Mouse (Mus musculus) ovary, postnatal 10 days (tissue): ENCODE data around the gene Gm20388.
A peak's percentile ranks its signal among the peaks of the same experiment; 100 is the strongest.
"Not testable (repeated sequence)": the region's sequence is repeated elsewhere in the genome, so short reads cannot be mapped to it uniquely, and the experiment has no call there.

Source experiments
- DNase-seq: peaks from one replicate; pipeline ENCODE4 v3.0.0; 2022; ENCODE audit warnings: low spot score

Gene Gm20388

GRCm38 (mm10) chr8:123896774-123897173 is 3986.1 kb downstream of the Gm20388 start:
- no peak for DNase-seq

- DNase-seq = no peak
These were observed 3987.9 kb downstream of the Gm20388 start for GRCm38 (mm10) chr8:123898576-123898975.

GRCm38 (mm10) chr8:123899366-123899765 is 3988.7 kb downstream of the Gm20388 start:
- DNase-seq = no peak

GRCm38 (mm10) chr8:123902653-123903052 is 3992.0 kb downstream of the Gm20388 start:
- no peak for DNase-seq

GRCm38 (mm10) chr8:123907604-123908003 is 3997.0 kb downstream of the Gm20388 start:
- DNase-seq = no peak

GRCm38 (mm10) chr8:123912265-123912664 is 4001.6 kb downstream of the Gm20388 start:
- DNase-seq = no peak

- DNase-seq = no peak
These were observed 4004.0 kb downstream of the Gm20388 start for GRCm38 (mm10) chr8:123914635-123915034.

GRCm38 (mm10) chr8:123924719-123925118 is 4014.1 kb downstream of the Gm20388 start:
- DNase-seq = peak; percentile 20

- no peak for DNase-seq
These were observed 4015.0 kb downstream of the Gm20388 start for GRCm38 (mm10) chr8:123925671-123926070.

GRCm38 (mm10) chr8:123929026-123929425 is 4018.4 kb downstream of the Gm20388 start:
- no peak for DNase-seq

GRCm38 (mm10) chr8:123948942-123949685 is 4038.5 kb downstream of the Gm20388 start, which contains the start of gene Nup133:
Gene Nup133, minus strand, starts transcription at chr8:123949265.
- peak; percentile 98 for DNase-seq

GRCm38 (mm10) chr8:123949686-123949986 is 4039.0 kb downstream of the Gm20388 start:
- no peak for DNase-seq

- no peak for DNase-seq
These were observed 4039.6 kb downstream of the Gm20388 start for GRCm38 (mm10) chr8:123950077-123950802.

GRCm38 (mm10) chr8:123953686-123954085 is 4043.0 kb downstream of the Gm20388 start:
- no peak for DNase-seq

- DNase-seq = no peak
These were observed 4043.6 kb downstream of the Gm20388 start for GRCm38 (mm10) chr8:123954246-123954645.

- no peak for DNase-seq
These were observed 4047.5 kb downstream of the Gm20388 start for GRCm38 (mm10) chr8:123958130-123958529.

GRCm38 (mm10) chr8:123959473-123959872 is 4048.8 kb downstream of the Gm20388 start:
- no peak for DNase-seq

- no peak for DNase-seq
These were observed 4049.4 kb downstream of the Gm20388 start for GRCm38 (mm10) chr8:123960056-123960455.

GRCm38 (mm10) chr8:123960556-123960955 is 4049.9 kb downstream of the Gm20388 start:
- DNase-seq = not testable (repeated sequence)

GRCm38 (mm10) chr8:123961371-123961770 is 4050.7 kb downstream of the Gm20388 start:
- DNase-seq = no peak

- no peak for DNase-seq
These were observed 4056.3 kb downstream of the Gm20388 start for GRCm38 (mm10) chr8:123966896-123967295.

GRCm38 (mm10) chr8:123973495-123973894 is 4062.9 kb downstream of the Gm20388 start:
- DNase-seq = no peak

GRCm38 (mm10) chr8:123977499-123977898 is 4066.9 kb downstream of the Gm20388 start:
- no peak for DNase-seq
